10 mouse cellular contexts compared by ENCODE assay signal in the genomic region with DNA sequence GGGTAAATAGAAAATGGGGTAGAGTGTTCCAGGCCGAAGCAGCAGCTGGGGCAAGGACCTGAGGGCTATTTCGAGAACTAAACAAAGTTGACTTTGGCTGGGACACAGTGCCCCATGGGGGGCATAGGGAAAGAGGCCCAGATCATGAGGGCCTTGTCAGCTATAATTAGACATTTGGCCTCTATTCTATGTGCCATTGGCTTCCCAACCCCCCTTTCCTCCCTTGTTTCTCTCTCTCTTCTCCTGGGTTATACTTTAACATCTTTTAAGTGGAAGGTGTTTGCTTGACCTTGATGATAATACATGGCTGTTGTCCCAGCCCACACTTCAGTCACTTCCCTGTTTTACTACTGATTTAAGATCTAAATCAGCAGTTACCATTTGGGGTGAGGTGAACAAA.
A peak's percentile ranks its signal among the peaks of the same experiment; 100 is the strongest.
DNase-seq lines count a peak whose midpoint lies in the region; ATAC-seq lines count a peak whose summit lies in the region.
"Had no signal": no experiment of that assay in that cellular context is flagged by ENCODE, and none has a peak within 500 bp of the region (broad histone marks: within the 10 kb centered on the region; RNA-seq: fewer than 3 reads in every experiment).

No protein-coding gene starts in this region.

- no peak for ATAC-seq in forebrain, embryonic 14.5 days

- no peaks in the 10 kb centered on the region for H3K27me3 ChIP-seq in forebrain, embryonic 14.5 days (replicated peaks; ENCODE audit: control insufficient read depth, insufficient read depth, low read length)
- H3K27me3 ChIP-seq: CH12.LX had no signal

- no peak overlapping the region for H3K27ac ChIP-seq in forebrain, embryonic 14.5 days (ENCODE audit: low read depth, low read length)
- H3K27ac ChIP-seq: embryonic facial prominence, embryonic 10.5 days had no signal

- peak; percentile 60 to 61 for DNase-seq in gastrocnemius, adult 8-10 months (ENCODE audit: low spot score in 2 of 2)
- DNase-seq in gastrocnemius, postnatal 10 days: no peak
- peak; percentile 31 to 41 for DNase-seq in cerebellum, postnatal 10 days
- peak; percentile 48 for DNase-seq in kidney, adult 18-20 months
- peak; percentile 9 for DNase-seq in lung, postnatal 14 days
- DNase-seq in thymus, postnatal 14 days: no peak
- DNase-seq in right cerebral cortex, postnatal 4 days: no peak
- DNase-seq in forebrain, embryonic 14.5 days (ENCODE audit: low spot score): no peak

- 82% methylated on average over 2 of the region's 2 CpGs for WGBS in forebrain, embryonic 14.5 days

- H3K9ac ChIP-seq in forebrain, embryonic 14.5 days (ENCODE audit: low read length): no peak overlapping the region

- H3K36me3 ChIP-seq in forebrain, embryonic 14.5 days (ENCODE audit: control insufficient read depth, insufficient read depth, low read length): no peaks in the 10 kb centered on the region
- H3K36me3 ChIP-seq: embryonic facial prominence, embryonic 10.5 days had no signal

- H3K4me1 ChIP-seq in forebrain, embryonic 14.5 days (ENCODE audit: control insufficient read depth, insufficient read depth, low read length): no peaks in the 10 kb centered on the region; the same call in 1 of the 2 replicates

- H3K4me3 ChIP-seq in forebrain, embryonic 14.5 days (ENCODE audit: low read depth, low read length): no peak overlapping the region
- H3K4me3 ChIP-seq: embryonic facial prominence, embryonic 10.5 days had no signal

- H3K4me2 ChIP-seq in forebrain, embryonic 14.5 days (ENCODE audit: low read length): no peak overlapping the region

- H3K9me3 ChIP-seq in forebrain, embryonic 14.5 days (replicated peaks; ENCODE audit: control insufficient read depth, low read length): no peaks in the 10 kb centered on the region
- H3K9me3 ChIP-seq: embryonic facial prominence, embryonic 10.5 days had no signal

Comparison
In these comparisons a context has a peak if more than half of its experiments do, and no peak if none do; other contexts are left out.
1. DNase-seq: peak in gastrocnemius, adult 8-10 months (2 of 2), cerebellum, postnatal 10 days (2 of 2), kidney, adult 18-20 months (single experiment) and lung, postnatal 14 days (single experiment); none in gastrocnemius, postnatal 10 days (single experiment), thymus, postnatal 14 days (single experiment), right cerebral cortex, postnatal 4 days (single experiment) and forebrain, embryonic 14.5 days (single experiment).